Mouse (Mus musculus) heart, adult 2 months (tissue): ENCODE measurements around the gene Vps13c.

Experiments used
- CTCF ChIP-seq: fragments of 200-600 bp; IDR thresholded peaks from 2 replicates; pipeline ENCODE4 v1.8.1; 2022; ENCODE audit warnings: antibody characterized with exemption, mild to moderate bottlenecking, moderate library complexity
- EP300 ChIP-seq: fragments of 200-500 bp; IDR thresholded peaks from 2 replicates; pipeline ENCODE4 v1.6.1; 2011; ENCODE audit warnings: low read depth, low read length, control low read depth; ENCODE audit not compliant: insufficient read depth
- POLR2A ChIP-seq: fragments of 200-500 bp; IDR thresholded peaks from 2 replicates; pipeline ENCODE4 v1.6.1; 2011; ENCODE audit warnings: mild to moderate bottlenecking, low read depth, low read length, control low read depth; ENCODE audit not compliant: insufficient read depth

- TF ChIP-seq POLR2A (no peak), CTCF (no peak), EP300 (no peak)
Measured at GRCm38 (mm10) chr9:67975491-67975890, 135.3 kb downstream of the Vps13c start.
